19 mouse cellular contexts compared by ENCODE assay signal in genomic region chr6:91198456-91198855, GRCm38 (mm10). TPM values are rescaled to one million over a fixed set of nuclear protein-coding genes. Genes with fewer than 3 reads are reported as not detected.
DNase-seq lines count a peak whose midpoint lies in the region; ATAC-seq and TF ChIP-seq lines count a peak whose summit lies in the region.
"Had no signal": no experiment of that assay in that cellular context is flagged by ENCODE, and none has a peak within 500 bp of the region (broad histone marks: within the 10 kb centered on the region; RNA-seq: fewer than 3 reads in every experiment).

No protein-coding gene starts in this region.

- H3K27me3 ChIP-seq in hindbrain, embryonic 12.5 days, result peaks cover 8% of the 10 kb centered on the region
- peaks cover 15% of the 10 kb centered on the region for H3K27me3 ChIP-seq in hindbrain, embryonic 10.5 days (ENCODE audit: insufficient read depth, poor library complexity, severe bottlenecking)
- no peaks in the 10 kb centered on the region for H3K27me3 ChIP-seq in midbrain, embryonic 13.5 days
- H3K27me3 ChIP-seq in midbrain, embryonic 14.5 days (ENCODE audit: control insufficient read depth, insufficient read depth, low read length), result no peaks in the 10 kb centered on the region
- H3K27me3 ChIP-seq in neural tube, embryonic 14.5 days (ENCODE audit: control insufficient read depth, insufficient read depth, low read length), result no peaks in the 10 kb centered on the region
- H3K27me3 ChIP-seq in thymus, adult 2 months (ENCODE audit: control insufficient read depth, insufficient read depth, low read length), result no peaks in the 10 kb centered on the region
- H3K27me3 ChIP-seq: liver, embryonic 15.5 days had no signal

- no peaks in the 10 kb centered on the region for H3K9me3 ChIP-seq in hindbrain, embryonic 12.5 days (replicated peaks)
- H3K9me3 ChIP-seq in hindbrain, embryonic 10.5 days, result no peaks in the 10 kb centered on the region
- H3K9me3 ChIP-seq in midbrain, embryonic 13.5 days, result no peaks in the 10 kb centered on the region
- H3K9me3 ChIP-seq in midbrain, embryonic 14.5 days (ENCODE audit: control insufficient read depth, low read length), result no peaks in the 10 kb centered on the region
- H3K9me3 ChIP-seq in neural tube, embryonic 14.5 days (ENCODE audit: control insufficient read depth, low read length), result no peaks in the 10 kb centered on the region
- H3K9me3 ChIP-seq: liver, embryonic 15.5 days had no signal

- 59% methylated on average over 2 of the region's 2 CpGs for WGBS in hindbrain, embryonic 12.5 days
- WGBS in hindbrain, embryonic 10.5 days, result 67% methylated on average over 2 of the region's 2 CpGs
- WGBS in midbrain, embryonic 13.5 days, result 60% methylated on average over 2 of the region's 2 CpGs
- 56% methylated on average over 2 of the region's 2 CpGs for WGBS in midbrain, embryonic 14.5 days
- WGBS in neural tube, embryonic 14.5 days, result 49% methylated on average over 2 of the region's 2 CpGs
- WGBS in thymus, adult 2 months, result 63% methylated on average over 2 of the region's 2 CpGs

- no peak for DNase-seq in hindbrain, embryonic 10.5 days (ENCODE audit: low spot score)
- DNase-seq in midbrain, embryonic 14.5 days, result no peak
- DNase-seq in thymus, adult 2 months, result no peak
- DNase-seq: adrenal gland, postnatal 14 days; cerebellum, postnatal 14 days; forebrain, postnatal 0 days; gastrocnemius, postnatal 36 days; kidney, adult 11 months; kidney, postnatal 10 days; right cerebral cortex, postnatal 14 days; spleen, adult 18-20 months had no signal

- H3K4me2 ChIP-seq in hindbrain, embryonic 12.5 days (replicated peaks), result no peak overlapping the region
- H3K4me2 ChIP-seq in midbrain, embryonic 13.5 days (replicated peaks), result no peak overlapping the region
- H3K4me2 ChIP-seq in midbrain, embryonic 14.5 days (ENCODE audit: low read length), result no peak overlapping the region
- no peak overlapping the region for H3K4me2 ChIP-seq in neural tube, embryonic 14.5 days (ENCODE audit: low read depth, low read length)
- H3K4me2 ChIP-seq: liver, embryonic 15.5 days had no signal

- no peak overlapping the region for H3K4me3 ChIP-seq in hindbrain, embryonic 12.5 days
- H3K4me3 ChIP-seq in hindbrain, embryonic 10.5 days, result no peak overlapping the region
- no peak overlapping the region for H3K4me3 ChIP-seq in midbrain, embryonic 13.5 days (replicated peaks)
- H3K4me3 ChIP-seq in midbrain, embryonic 14.5 days (replicated peaks; ENCODE audit: low read depth, low read length), result no peak overlapping the region
- no peak overlapping the region for H3K4me3 ChIP-seq in neural tube, embryonic 14.5 days (ENCODE audit: low read depth, low read length)
- H3K4me3 ChIP-seq in thymus, adult 2 months (ENCODE audit: control insufficient read depth, insufficient read depth, low read length), result no peak overlapping the region
- H3K4me3 ChIP-seq: liver, embryonic 15.5 days had no signal

- H3K4me1 ChIP-seq in hindbrain, embryonic 12.5 days, result peaks cover 26% of the 10 kb centered on the region
- H3K4me1 ChIP-seq in hindbrain, embryonic 10.5 days (replicated peaks), result peaks cover 42% of the 10 kb centered on the region
- peaks cover 21% of the 10 kb centered on the region for H3K4me1 ChIP-seq in midbrain, embryonic 13.5 days (replicated peaks)
- H3K4me1 ChIP-seq in midbrain, embryonic 14.5 days (ENCODE audit: control insufficient read depth, insufficient read depth, low read length), result no peaks in the 10 kb centered on the region
- peaks cover 12% of the 10 kb centered on the region for H3K4me1 ChIP-seq in neural tube, embryonic 14.5 days (ENCODE audit: control insufficient read depth, insufficient read depth, low read length)
- no peaks in the 10 kb centered on the region for H3K4me1 ChIP-seq in thymus, adult 2 months (replicated peaks; ENCODE audit: control insufficient read depth, insufficient read depth, low read length)

- ATAC-seq in hindbrain, embryonic 12.5 days (ENCODE audit: low FRiP score), result peak; percentile 29; the same call in 1 of the 2 replicates
- peak; percentile 47; the same call in 1 of the 2 replicates for ATAC-seq in midbrain, embryonic 13.5 days
- no peak for ATAC-seq in midbrain, embryonic 14.5 days (ENCODE audit: low FRiP score, low TSS enrichment)
- peak; percentile 23; the same call in 1 of the 2 replicates for ATAC-seq in erythroblast, adult 5-6 weeks (replicated peaks; ENCODE audit: low FRiP score, poor library complexity, severe bottlenecking)
- ATAC-seq in neural tube, embryonic 14.5 days (ENCODE audit: low read depth), result peak; percentile 57; the same call in 1 of the 2 replicates
- ATAC-seq: forebrain, postnatal 0 days had no signal

- peak overlapping the region; percentile 13; the same call in 1 of the 2 replicates for H3K27ac ChIP-seq in hindbrain, embryonic 12.5 days
- H3K27ac ChIP-seq in hindbrain, embryonic 10.5 days, result no peak overlapping the region
- no peak overlapping the region for H3K27ac ChIP-seq in midbrain, embryonic 13.5 days
- no peak overlapping the region for H3K27ac ChIP-seq in midbrain, embryonic 14.5 days (replicated peaks; ENCODE audit: low read depth, low read length)
- no peak overlapping the region for H3K27ac ChIP-seq in neural tube, embryonic 14.5 days (ENCODE audit: low read depth, low read length)
- H3K27ac ChIP-seq in thymus, adult 2 months (ENCODE audit: control insufficient read depth, insufficient read depth, low read length), result no peak overlapping the region
- H3K27ac ChIP-seq: liver, embryonic 15.5 days; macrophage had no signal

- H3K36me3 ChIP-seq in hindbrain, embryonic 12.5 days, result no peaks in the 10 kb centered on the region
- H3K36me3 ChIP-seq in hindbrain, embryonic 10.5 days, result no peaks in the 10 kb centered on the region
- H3K36me3 ChIP-seq in midbrain, embryonic 13.5 days, result no peaks in the 10 kb centered on the region
- H3K36me3 ChIP-seq in midbrain, embryonic 14.5 days (ENCODE audit: control insufficient read depth, insufficient read depth, low read length), result no peaks in the 10 kb centered on the region
- H3K36me3 ChIP-seq in neural tube, embryonic 14.5 days (ENCODE audit: control insufficient read depth, insufficient read depth, low read length), result no peaks in the 10 kb centered on the region
- H3K36me3 ChIP-seq in thymus, adult 2 months (ENCODE audit: control insufficient read depth, insufficient read depth, low read length), result no peaks in the 10 kb centered on the region
- H3K36me3 ChIP-seq: liver, embryonic 15.5 days had no signal

- H3K9ac ChIP-seq in hindbrain, embryonic 12.5 days, result no peak overlapping the region
- H3K9ac ChIP-seq in midbrain, embryonic 13.5 days (replicated peaks), result no peak overlapping the region
- no peak overlapping the region for H3K9ac ChIP-seq in midbrain, embryonic 14.5 days (replicated peaks; ENCODE audit: low read length)
- no peak overlapping the region for H3K9ac ChIP-seq in neural tube, embryonic 14.5 days (replicated peaks; ENCODE audit: low read depth, low read length)
- H3K9ac ChIP-seq: forebrain, postnatal 0 days; liver, embryonic 15.5 days had no signal

- TF ChIP-seq CTCF in thymus, adult 2 months (IDR thresholded peaks at IDR 0.05; ENCODE audit: borderline replicate concordance, control insufficient read depth, extremely low read depth, insufficient read depth, low read length, poor library complexity), result no peak

- TF ChIP-seq POLR2A in thymus, adult 2 months (IDR thresholded peaks at IDR 0.05; ENCODE audit: control insufficient read depth, extremely low read depth, insufficient read depth, low read length, poor library complexity), result no peak

RNA-seq across cellular contexts. Expression of gene Fbln2, which starts 13.8 kb away (rescaled TPM):
- polyA plus RNA-seq in hindbrain, embryonic 12.5 days (2016; fragmentation: Nextera tagmentation; extraction: Ambion mirVana), result 100 and 102 TPM in 2 replicates
- 28.5 and 32.2 TPM in 2 replicates for polyA plus RNA-seq in hindbrain, embryonic 10.5 days (2016; fragmentation: Nextera tagmentation; extraction: Ambion mirVana)
- 10.8 and 11.1 TPM in 2 replicates for polyA plus RNA-seq in midbrain, embryonic 13.5 days (2015; fragmentation: Nextera tagmentation; extraction: Ambion mirVana)
- 4.8 and 12.0 TPM in 2 replicates for polyA plus RNA-seq in midbrain, embryonic 14.5 days (2014; fragmentation: Nextera tagmentation; extraction: Ambion mirVana)
- not detected in 2 replicates for total RNA-seq in erythroblast, adult 5-6 weeks (2015; ENCODE audit: low replicate concordance)
- total RNA-seq in erythroblast, adult 5-6 weeks (2017; ENCODE audit: low replicate concordance), result not detected in 2 replicates
- 9.1 and 32.5 TPM in 2 replicates for polyA plus RNA-seq in neural tube, embryonic 14.5 days (2014; fragmentation: Nextera tagmentation; extraction: Ambion mirVana)
- 70.4 and 71.8 TPM in 2 replicates for polyA plus RNA-seq in thymus, adult 2 months (2012; rRNA removed)
- total RNA-seq: hematopoietic stem cell, adult 5-6 weeks; neutrophil, adult 5-6 weeks had no signal

RNA-seq across cellular contexts. Expression of gene Hdac11, which starts 42.0 kb away (rescaled TPM):
- polyA plus RNA-seq in hindbrain, embryonic 12.5 days (2016; fragmentation: Nextera tagmentation; extraction: Ambion mirVana), result 18.8 and 23.2 TPM in 2 replicates
- polyA plus RNA-seq in hindbrain, embryonic 10.5 days (2016; fragmentation: Nextera tagmentation; extraction: Ambion mirVana), result 12.3 and 15.6 TPM in 2 replicates
- polyA plus RNA-seq in midbrain, embryonic 13.5 days (2015; fragmentation: Nextera tagmentation; extraction: Ambion mirVana), result 28.8 and 32.1 TPM in 2 replicates
- polyA plus RNA-seq in midbrain, embryonic 14.5 days (2014; fragmentation: Nextera tagmentation; extraction: Ambion mirVana), result 42.1 and 50.3 TPM in 2 replicates
- 3.8 TPM in 1 of 2 replicates, not detected in the other for total RNA-seq in erythroblast, adult 5-6 weeks (2015; ENCODE audit: low replicate concordance)
- total RNA-seq in erythroblast, adult 5-6 weeks (2017; ENCODE audit: low replicate concordance), result 0.84 and 1.8 TPM in 2 replicates
- 43.0 and 50.0 TPM in 2 replicates for polyA plus RNA-seq in neural tube, embryonic 14.5 days (2014; fragmentation: Nextera tagmentation; extraction: Ambion mirVana)
- 10.8 and 16.6 TPM in 2 replicates for polyA plus RNA-seq in thymus, adult 2 months (2012; rRNA removed)
